Mouse (Mus musculus): Measurements from ENCODE around the gene Gm36210. TPM values are rescaled to one million over a fixed set of nuclear protein-coding genes. Genes with fewer than 3 reads are reported as not detected.

Gm36210 gene
- total and polyA plus RNA-seq, 3 experiments: 0.90 TPM; not detected in 2

DNA sequence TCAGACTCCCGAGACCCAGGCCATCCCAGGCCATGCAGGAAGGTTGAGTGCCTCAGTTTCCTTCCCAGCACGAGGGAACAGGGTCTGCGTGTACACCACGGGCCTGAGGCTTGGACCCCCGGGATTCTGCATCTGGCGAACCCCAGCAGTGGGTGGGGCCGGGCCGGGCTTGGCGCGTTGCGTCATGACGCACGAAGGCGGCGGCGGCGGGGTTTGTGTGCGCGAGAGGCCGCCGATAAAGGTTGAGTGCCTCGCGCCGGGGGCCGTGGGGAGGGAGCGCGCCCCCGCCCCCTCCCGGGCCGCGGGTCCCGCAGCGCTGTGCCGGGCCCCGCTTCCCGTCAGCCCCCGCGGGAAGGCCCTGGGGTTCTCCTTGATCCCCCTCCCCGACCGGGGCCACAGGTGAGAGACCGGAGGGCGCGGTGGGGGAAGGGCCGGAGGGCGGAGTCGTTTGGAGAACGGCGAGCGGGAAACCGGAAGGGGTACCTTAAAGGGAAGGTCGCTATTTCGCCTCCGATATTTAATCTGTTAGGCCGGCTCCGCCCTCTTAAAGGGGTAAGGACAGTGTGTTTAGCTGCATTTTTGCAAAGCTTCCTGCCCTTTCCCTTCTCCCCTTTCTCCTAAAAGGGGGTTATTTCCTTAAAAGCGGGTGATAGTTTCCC is 8.8 kb upstream of the Gm36210 start, which contains the start of gene Zfp628:
Gene Zfp628 (plus strand): TSS at position 211 of the 659 bp plus-strand sequence.
- no peaks in the 10 kb centered on the region for H3K27me3 ChIP-seq (replicated peaks)
- TF ChIP-seq CHD2 (IDR thresholded peaks at IDR 0.05; ENCODE audit: low read length) (peak; percentile 92), POLR2A (IDR thresholded peaks at IDR 0.05; ENCODE audit: low read depth, low read length) (peak; percentile 86), MXI1 (IDR thresholded peaks at IDR 0.05; ENCODE audit: low read depth, low read length) (peak; percentile 25), MEF2A (IDR thresholded peaks at IDR 0.05; ENCODE audit: borderline replicate concordance, low read depth, low read length) (no peak), HCFC1 (IDR thresholded peaks at IDR 0.05; ENCODE audit: low read depth, low read length) (peak; percentile 78), KAT2A (IDR thresholded peaks at IDR 0.05; ENCODE audit: insufficient replicate concordance, low read length) (peak; percentile 64; the same call in 1 of the 2 replicates), EP300 (IDR thresholded peaks at IDR 0.05; ENCODE audit: low read length) (no peak), TCF12 (IDR thresholded peaks at IDR 0.05; ENCODE audit: low read depth, low read length) (peak; percentile 49), USF1 (IDR thresholded peaks at IDR 0.05; ENCODE audit: low read depth, low read length) (no peak), ZKSCAN1 (IDR thresholded peaks at IDR 0.05; ENCODE audit: borderline replicate concordance, low read depth, low read length) (no peak), MAZ (IDR thresholded peaks at IDR 0.05; ENCODE audit: low read depth, low read length) (peak; percentile 31; the same call in 1 of the 2 replicates), ZMIZ1 (IDR thresholded peaks at IDR 0.05; ENCODE audit: low read depth, low read length) (peak; percentile 53; the same call in 1 of the 2 replicates), NRF1 (IDR thresholded peaks at IDR 0.05; ENCODE audit: low read depth, low read length) (peak; percentile 50; the same call in 1 of the 2 replicates), ELF1 (IDR thresholded peaks at IDR 0.05; ENCODE audit: low read depth, low read length) (peak; percentile 91), NELFE (IDR thresholded peaks at IDR 0.05; ENCODE audit: low read depth, low read length) (peak; percentile 89), TBP (conservative IDR thresholded peaks at IDR 0.05; ENCODE audit: low read depth, low read length) (peak; percentile 56; the same call in 1 of the 2 replicates), SIN3A (IDR thresholded peaks at IDR 0.05; ENCODE audit: low read length) (peak; percentile 48; the same call in 1 of the 2 replicates), MAX (IDR thresholded peaks at IDR 0.05; ENCODE audit: low read length) (0 out of 2 replicates have a peak, but pooled peaks have one; percentile 16)
- H3K4me3 ChIP-seq (replicated peaks in 1 of 3; ENCODE audit: low read depth in 2 of 3, low read length in 2 of 3, poor library complexity in 1 of 3): peak within 1 kb of the TSS; percentile 76 to 86 (median 84)
- dilution Hi-C loops (cut with MboI; ENCODE audit: extremely low pct_ligation_motif_present, extremely low pct_unique_long_range_greater_than_20kb, low sequenced_read_pairs) (no loop called here), in situ Hi-C loops (cut with MboI; ENCODE audit: low pct_ligation_motif_present, low pct_unique_long_range_greater_than_20kb, low sequenced_read_pairs) (no loop called here)
- peak within 1 kb of the TSS; percentile 72 for H3K4me2 ChIP-seq (ENCODE audit: insufficient read depth, low read depth, poor library complexity, severe bottlenecking)
- H3K9me3 ChIP-seq (replicated peaks; ENCODE audit: low read length): no peaks in the 10 kb centered on the region
- H3K4me1 ChIP-seq (ENCODE audit: control insufficient read depth in 1 of 2, insufficient read depth in 2 of 2): peaks cover 11 to 19% of the 10 kb centered on the region in 2 experiments
- H3K36me3 ChIP-seq (replicated peaks in 1 of 2; ENCODE audit: control insufficient read depth in 1 of 2, insufficient read depth in 1 of 2, low read length in 1 of 2): peaks cover 26 to 33% of the 10 kb centered on the region in 2 experiments
- peak within 1 kb of the TSS; percentile 47 for H3K27ac ChIP-seq (ENCODE audit: insufficient read depth, low read depth)
- no peaks in the 10 kb centered on the region for H3K79me2 ChIP-seq (replicated peaks; ENCODE audit: control insufficient read depth, extremely low read depth, insufficient read depth, poor library complexity, severe bottlenecking)
- peak; percentile 92 for DNase-seq (ENCODE audit: extremely low read depth)
- peak within 1 kb of the TSS; percentile 96 for H3K9ac ChIP-seq (ENCODE audit: insufficient read depth, low read depth)

- in situ Hi-C loops (cut with MboI; ENCODE audit: low pct_ligation_motif_present, low pct_unique_long_range_greater_than_20kb, low sequenced_read_pairs) (no loop called here), dilution Hi-C loops (cut with MboI; ENCODE audit: extremely low pct_ligation_motif_present, extremely low pct_unique_long_range_greater_than_20kb, low sequenced_read_pairs) (no loop called here)
- H3K27ac ChIP-seq (ENCODE audit: insufficient read depth, low read depth): no peak overlapping the region
- H3K4me1 ChIP-seq (ENCODE audit: control insufficient read depth in 1 of 2, insufficient read depth in 2 of 2): peaks cover 11 to 19% of the 10 kb centered on the region in 2 experiments
- DNase-seq (ENCODE audit: extremely low read depth): peak; percentile 38
- H3K36me3 ChIP-seq (replicated peaks in 1 of 2; ENCODE audit: control insufficient read depth in 1 of 2, insufficient read depth in 1 of 2, low read length in 1 of 2): peaks cover 0 to 4% of the 10 kb centered on the region in 2 experiments
- TF ChIP-seq EP300 (IDR thresholded peaks at IDR 0.05; ENCODE audit: low read length) (no peak), JUN (IDR thresholded peaks at IDR 0.05; ENCODE audit: insufficient read depth, low read depth, low read length) (no peak), CHD2 (IDR thresholded peaks at IDR 0.05; ENCODE audit: low read length) (no peak), HCFC1 (IDR thresholded peaks at IDR 0.05; ENCODE audit: low read depth, low read length) (no peak)
- no peaks in the 10 kb centered on the region for H3K27me3 ChIP-seq (replicated peaks)
- no peaks in the 10 kb centered on the region for H3K79me2 ChIP-seq (replicated peaks; ENCODE audit: control insufficient read depth, extremely low read depth, insufficient read depth, poor library complexity, severe bottlenecking)
- H3K9me3 ChIP-seq (replicated peaks; ENCODE audit: low read length): no peaks in the 10 kb centered on the region
- H3K4me2 ChIP-seq (ENCODE audit: insufficient read depth, low read depth, poor library complexity, severe bottlenecking): no peak overlapping the region
- H3K4me3 ChIP-seq (replicated peaks in 1 of 3; ENCODE audit: low read depth in 2 of 3, low read length in 2 of 3, poor library complexity in 1 of 3): no peak overlapping the region
- H3K9ac ChIP-seq (ENCODE audit: insufficient read depth, low read depth): no peak overlapping the region
These were observed 5.9 kb upstream of the Gm36210 start for GRCm38 (mm10) chr7:4912248-4912647.

Measured in CH12.LX (cell line).